Mouse (Mus musculus): Measurements from ENCODE around the gene Arhgap23. TPM values are rescaled to one million over a fixed set of nuclear protein-coding genes. Genes with fewer than 3 reads are reported as not detected.

The Arhgap23 gene
- total and polyA plus RNA-seq, 2 experiments, result 2.8 to 13.6 TPM

DNA sequence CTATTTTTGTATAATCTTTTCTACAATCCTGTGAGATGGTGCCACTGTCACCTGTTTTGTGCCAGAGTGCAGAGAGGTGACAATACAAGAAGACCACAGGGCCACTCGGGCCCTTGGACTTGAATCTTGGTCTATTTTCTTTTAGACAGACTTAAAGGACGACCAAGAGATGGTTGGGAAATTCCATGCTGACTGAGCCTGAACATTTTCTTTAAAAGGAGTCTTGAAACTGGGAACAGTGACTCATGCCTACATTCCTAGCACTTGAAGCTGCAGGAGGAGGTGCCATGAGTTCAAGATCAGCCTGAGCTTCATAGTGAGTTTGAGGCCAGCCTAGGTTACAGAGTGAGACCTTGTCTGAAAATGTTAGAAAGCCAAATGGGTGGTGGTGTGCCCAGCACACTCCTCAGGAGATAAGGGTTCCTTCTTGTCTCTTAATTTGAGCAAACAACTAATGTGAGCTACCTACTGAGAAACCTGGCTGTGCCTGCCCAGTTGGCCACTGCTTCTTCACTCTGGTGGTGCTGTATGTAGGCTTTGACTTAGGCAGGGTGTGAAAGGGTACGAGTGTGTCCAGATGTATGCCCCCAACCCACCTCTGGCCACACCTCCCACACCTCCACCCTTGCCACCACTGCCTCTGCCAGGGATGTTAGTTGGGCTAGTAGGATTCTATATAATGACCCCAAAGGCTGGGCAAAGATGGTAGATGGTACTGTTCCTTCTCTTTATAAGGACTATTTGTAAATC is 13.5 kb upstream of the Arhgap23 start:
- no peaks in the 10 kb centered on the region for H3K36me3 ChIP-seq (ENCODE audit: control insufficient read depth, insufficient read depth, low read length)
- H3K4me1 ChIP-seq (ENCODE audit: control insufficient read depth, insufficient read depth, low read length), result peaks cover 20% of the 10 kb centered on the region
- TF ChIP-seq POLR2A (IDR thresholded peaks at IDR 0.05; ENCODE audit: extremely low read depth, insufficient read depth, low read length) (no peak), CTCF (IDR thresholded peaks at IDR 0.05; ENCODE audit: low read depth, low read length) (no peak)
- H3K27me3 ChIP-seq (ENCODE audit: control insufficient read depth, insufficient read depth, low read length), result no peaks in the 10 kb centered on the region
- WGBS, result 85% methylated on average over 3 of the region's 3 CpGs
- H3K79me2 ChIP-seq (ENCODE audit: control insufficient read depth, insufficient read depth, low read length), result no peaks in the 10 kb centered on the region
- H3K4me3 ChIP-seq (ENCODE audit: insufficient read depth, low read depth, low read length), result no peak overlapping the region
- H3K27ac ChIP-seq (replicated peaks; ENCODE audit: insufficient read depth, low read depth, low read length), result no peak overlapping the region
- no peak for DNase-seq (ENCODE audit: extremely low read depth, low read depth, low spot score)
- no peak overlapping the region for H3K9ac ChIP-seq (ENCODE audit: low read depth, low read length)

DNA sequence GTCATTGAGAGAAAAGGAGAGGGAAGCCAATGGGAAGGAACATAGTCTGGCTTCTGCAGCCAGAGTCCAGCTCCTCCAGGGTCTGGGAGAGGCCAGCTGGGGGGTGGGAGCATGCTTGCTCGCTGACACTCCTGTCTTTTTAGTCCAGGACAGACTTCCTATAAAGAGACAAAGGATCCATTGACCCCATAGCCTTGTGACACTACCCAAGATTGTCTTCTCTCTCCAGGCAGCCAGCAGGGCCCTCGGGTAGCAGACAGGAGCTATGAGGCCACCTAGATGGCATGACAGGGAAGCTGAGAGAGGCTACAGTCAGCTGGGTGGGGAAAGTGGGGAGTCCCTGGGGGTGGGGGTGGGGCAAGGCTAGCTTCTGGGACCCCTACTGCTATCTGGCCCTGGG is 12.6 kb upstream of the Arhgap23 start:
- 84% methylated on average over 2 of the region's 2 CpGs for WGBS
- TF ChIP-seq CTCF (IDR thresholded peaks at IDR 0.05; ENCODE audit: low read depth, low read length) (no peak), POLR2A (IDR thresholded peaks at IDR 0.05; ENCODE audit: extremely low read depth, insufficient read depth, low read length) (no peak)
- H3K4me3 ChIP-seq (ENCODE audit: insufficient read depth, low read depth, low read length), result no peak overlapping the region
- H3K27ac ChIP-seq (replicated peaks; ENCODE audit: insufficient read depth, low read depth, low read length), result no peak overlapping the region
- no peak for DNase-seq (ENCODE audit: extremely low read depth, low read depth, low spot score)
- H3K27me3 ChIP-seq (ENCODE audit: control insufficient read depth, insufficient read depth, low read length), result no peaks in the 10 kb centered on the region
- H3K79me2 ChIP-seq (ENCODE audit: control insufficient read depth, insufficient read depth, low read length), result no peaks in the 10 kb centered on the region
- H3K9ac ChIP-seq (ENCODE audit: low read depth, low read length), result no peak overlapping the region
- no peaks in the 10 kb centered on the region for H3K36me3 ChIP-seq (ENCODE audit: control insufficient read depth, insufficient read depth, low read length)
- H3K4me1 ChIP-seq (ENCODE audit: control insufficient read depth, insufficient read depth, low read length), result peaks cover 26% of the 10 kb centered on the region

DNA sequence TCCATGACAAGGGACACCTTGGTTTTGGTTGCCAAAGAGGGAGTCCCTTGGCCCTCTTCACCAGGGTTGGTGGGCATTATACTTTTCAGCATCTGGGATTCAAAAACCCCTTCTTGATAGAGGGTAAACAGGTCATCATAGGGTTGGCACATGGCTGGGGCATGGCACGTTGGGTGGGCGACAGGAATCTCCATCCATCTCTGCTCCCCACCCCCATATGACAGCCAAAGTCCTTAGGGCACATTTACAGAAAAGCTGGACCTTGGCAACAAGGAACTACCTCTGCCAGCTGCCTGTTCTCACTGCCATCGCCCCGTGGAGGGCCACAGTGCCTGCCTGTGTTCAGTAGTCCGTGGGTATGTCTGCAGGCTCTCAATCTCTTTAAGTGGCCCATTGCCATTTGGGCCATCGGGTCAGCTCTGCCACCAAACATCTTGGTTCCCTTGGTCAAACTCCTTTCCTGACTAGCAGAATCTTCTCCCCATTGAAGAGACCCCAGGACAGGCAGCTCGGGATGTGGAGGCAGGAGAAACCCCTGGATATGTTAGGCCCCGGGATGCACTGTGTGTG is 11.6 kb upstream of the Arhgap23 start:
- Histone ChIP-seq H3K9ac (ENCODE audit: low read depth, low read length) (no peak overlapping the region), H3K27ac (replicated peaks; ENCODE audit: insufficient read depth, low read depth, low read length) (no peak overlapping the region), H3K4me3 (ENCODE audit: insufficient read depth, low read depth, low read length) (no peak overlapping the region), H3K27me3 (ENCODE audit: control insufficient read depth, insufficient read depth, low read length) (no peaks in the 10 kb centered on the region), H3K79me2 (ENCODE audit: control insufficient read depth, insufficient read depth, low read length) (no peaks in the 10 kb centered on the region), H3K36me3 (ENCODE audit: control insufficient read depth, insufficient read depth, low read length) (no peaks in the 10 kb centered on the region), H3K4me1 (ENCODE audit: control insufficient read depth, insufficient read depth, low read length) (peaks cover 28% of the 10 kb centered on the region)
- WGBS, result 22% methylated on average over 8 of the region's 8 CpGs
- peak; percentile 29 for DNase-seq (ENCODE audit: extremely low read depth, low read depth, low spot score)
- no peak for TF ChIP-seq CTCF (IDR thresholded peaks at IDR 0.05; ENCODE audit: low read depth, low read length)
- no peak for TF ChIP-seq POLR2A (IDR thresholded peaks at IDR 0.05; ENCODE audit: extremely low read depth, insufficient read depth, low read length)

DNA sequence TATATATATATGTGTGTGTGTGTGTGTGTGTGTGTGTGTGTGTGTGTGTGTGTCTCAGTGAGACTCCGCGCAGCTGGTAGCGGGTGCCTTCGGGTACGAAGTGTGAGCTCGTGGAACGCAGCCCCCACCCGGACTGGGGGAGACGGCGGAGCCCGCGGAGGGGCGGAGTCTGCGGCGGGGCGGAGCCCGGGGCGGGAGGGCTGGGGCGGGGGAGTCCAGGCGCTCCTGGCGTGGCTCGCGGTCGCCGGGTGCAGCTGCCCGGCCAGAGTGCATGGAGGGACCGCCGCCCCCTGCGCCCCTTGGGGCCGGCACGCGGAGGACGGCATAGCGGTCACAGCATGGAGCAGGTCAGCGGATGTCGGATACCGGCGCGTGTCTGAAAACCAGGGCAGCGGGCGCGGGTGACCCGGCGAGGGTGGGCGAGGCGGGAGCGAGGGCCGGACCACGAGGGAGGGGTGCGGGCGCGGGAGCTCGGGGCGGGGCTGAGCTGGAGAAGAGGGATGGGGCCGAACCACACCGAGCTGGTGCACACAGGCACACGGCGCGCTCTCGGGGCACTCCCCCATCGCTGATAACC is 11.1 kb upstream of the Arhgap23 start:
- DNase-seq (ENCODE audit: extremely low read depth, low read depth, low spot score), result no peak
- Histone ChIP-seq H3K4me1 (ENCODE audit: control insufficient read depth, insufficient read depth, low read length) (peaks cover 29% of the 10 kb centered on the region), H3K4me3 (ENCODE audit: insufficient read depth, low read depth, low read length) (peak overlapping the region; percentile 56; the same call in 1 of the 2 replicates), H3K27me3 (ENCODE audit: control insufficient read depth, insufficient read depth, low read length) (no peaks in the 10 kb centered on the region), H3K79me2 (ENCODE audit: control insufficient read depth, insufficient read depth, low read length) (no peaks in the 10 kb centered on the region), H3K9ac (ENCODE audit: low read depth, low read length) (peak overlapping the region; percentile 63), H3K36me3 (ENCODE audit: control insufficient read depth, insufficient read depth, low read length) (no peaks in the 10 kb centered on the region), H3K27ac (replicated peaks; ENCODE audit: insufficient read depth, low read depth, low read length) (no peak overlapping the region)
- 1% methylated on average over 53 of the region's 61 CpGs for WGBS
- TF ChIP-seq POLR2A (IDR thresholded peaks at IDR 0.05; ENCODE audit: extremely low read depth, insufficient read depth, low read length), result no peak
- no peak for TF ChIP-seq CTCF (IDR thresholded peaks at IDR 0.05; ENCODE audit: low read depth, low read length)

DNA sequence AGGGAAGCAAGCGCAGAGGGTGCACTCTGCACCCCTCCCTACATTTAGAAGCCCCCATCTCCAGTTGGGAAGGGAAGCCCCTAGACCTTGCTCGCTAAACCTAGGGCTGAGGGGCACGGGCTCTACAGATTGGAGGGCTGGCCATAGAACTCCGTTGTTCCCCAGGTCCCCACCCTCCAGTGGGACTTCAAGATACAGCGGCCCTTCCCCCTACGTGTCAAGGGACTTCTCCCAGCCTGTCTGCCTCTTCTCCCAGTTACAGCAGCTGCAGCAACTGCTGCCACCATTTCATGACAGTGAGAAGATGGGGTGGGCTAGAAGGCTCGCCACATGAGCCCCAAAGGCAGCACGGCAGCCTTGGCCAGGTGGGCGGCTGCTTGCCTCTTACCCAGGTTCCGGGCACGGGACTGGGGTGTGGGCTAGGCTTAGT is 10.6 kb upstream of the Arhgap23 start:
- H3K27me3 ChIP-seq (ENCODE audit: control insufficient read depth, insufficient read depth, low read length), result no peaks in the 10 kb centered on the region
- peak overlapping the region; percentile 56; the same call in 1 of the 2 replicates for H3K4me3 ChIP-seq (ENCODE audit: insufficient read depth, low read depth, low read length)
- no peaks in the 10 kb centered on the region for H3K79me2 ChIP-seq (ENCODE audit: control insufficient read depth, insufficient read depth, low read length)
- 11% methylated on average over 11 of the region's 11 CpGs for WGBS
- peaks cover 29% of the 10 kb centered on the region for H3K4me1 ChIP-seq (ENCODE audit: control insufficient read depth, insufficient read depth, low read length)
- no peaks in the 10 kb centered on the region for H3K36me3 ChIP-seq (ENCODE audit: control insufficient read depth, insufficient read depth, low read length)
- DNase-seq (ENCODE audit: extremely low read depth, low read depth, low spot score), result no peak
- H3K27ac ChIP-seq (replicated peaks; ENCODE audit: insufficient read depth, low read depth, low read length), result no peak overlapping the region
- H3K9ac ChIP-seq (ENCODE audit: low read depth, low read length), result peak overlapping the region; percentile 63
- TF ChIP-seq CTCF (IDR thresholded peaks at IDR 0.05; ENCODE audit: low read depth, low read length) (no peak), POLR2A (IDR thresholded peaks at IDR 0.05; ENCODE audit: extremely low read depth, insufficient read depth, low read length) (no peak)

Measured in liver, adult 2 months (tissue).